Mouse (Mus musculus): ENCODE results near the gene 4933430I17Rik. TPM values are rescaled to one million over a fixed set of nuclear protein-coding genes. Genes with fewer than 3 reads are reported as not detected.
A peak's percentile ranks its signal among the peaks of the same experiment; 100 is the strongest.

4933430I17Rik gene
- polyA plus RNA-seq, 1 experiment from 2014 or later: 1.1 TPM

DNA sequence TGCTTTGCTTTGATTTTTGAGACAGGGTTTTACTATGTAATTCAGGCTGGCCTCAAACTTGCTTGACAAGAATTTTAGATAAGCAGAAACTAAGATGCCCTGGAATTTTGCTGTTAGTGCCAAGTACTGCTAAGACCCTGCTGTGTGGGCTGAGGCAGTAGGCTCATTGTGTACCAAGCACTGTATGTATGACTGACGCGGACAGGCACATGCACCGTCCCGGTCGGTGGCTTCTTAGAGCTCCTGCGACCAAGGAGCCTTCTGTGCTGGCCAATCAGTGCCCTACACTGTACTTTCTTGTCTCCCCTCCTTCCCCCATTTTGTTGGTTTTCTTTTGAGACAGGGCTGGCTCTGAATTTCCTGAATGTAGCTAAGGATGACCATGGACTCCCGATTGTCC lies 10.2 kb upstream of the 4933430I17Rik start:
- ATAC-seq (ENCODE audit: low FRiP score): no peak
- H3K9ac ChIP-seq (ENCODE audit: low read length): no peak overlapping the region
- H3K36me3 ChIP-seq (ENCODE audit: control insufficient read depth, insufficient read depth, low read length): peaks cover 14% of the 10 kb centered on the region
- no peak overlapping the region for H3K4me2 ChIP-seq
- H3K9me3 ChIP-seq (ENCODE audit: control insufficient read depth, low read length): no peaks in the 10 kb centered on the region
- no peak for DNase-seq (ENCODE audit: low spot score, missing footprints)
- WGBS: 94% methylated on average over 7 of the region's 7 CpGs
- H3K27ac ChIP-seq (ENCODE audit: low read depth, low read length): no peak overlapping the region
- peaks cover 10% of the 10 kb centered on the region for H3K4me1 ChIP-seq (ENCODE audit: control insufficient read depth, insufficient read depth, low read length)
- no peaks in the 10 kb centered on the region for H3K27me3 ChIP-seq (ENCODE audit: control insufficient read depth, insufficient read depth, low read length)
- no peak overlapping the region for H3K4me3 ChIP-seq (ENCODE audit: low read depth, low read length)

DNA sequence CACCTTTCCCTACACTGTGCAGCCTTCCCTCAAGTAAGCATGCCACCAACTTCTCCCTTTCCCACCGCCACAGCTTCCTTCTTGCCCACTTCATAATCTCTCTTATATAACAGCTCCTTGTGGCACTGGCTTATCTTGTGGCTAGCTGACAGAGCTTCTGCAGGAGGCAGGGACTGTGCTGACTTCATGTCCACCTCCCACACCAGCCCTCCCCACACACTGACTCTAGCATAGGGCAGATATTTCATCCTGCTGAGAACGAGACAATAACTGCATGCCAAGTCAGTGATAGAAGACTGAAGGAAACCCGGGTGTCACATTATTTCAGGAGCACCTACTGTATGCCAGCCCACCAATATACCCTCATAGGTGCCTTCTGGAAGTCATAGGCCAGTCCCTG lies 9.7 kb upstream of the 4933430I17Rik start:
- DNase-seq (ENCODE audit: low spot score, missing footprints): no peak
- WGBS: 90% methylated on average over 3 of the region's 3 CpGs
- H3K4me3 ChIP-seq (ENCODE audit: low read depth, low read length): no peak overlapping the region

DNA sequence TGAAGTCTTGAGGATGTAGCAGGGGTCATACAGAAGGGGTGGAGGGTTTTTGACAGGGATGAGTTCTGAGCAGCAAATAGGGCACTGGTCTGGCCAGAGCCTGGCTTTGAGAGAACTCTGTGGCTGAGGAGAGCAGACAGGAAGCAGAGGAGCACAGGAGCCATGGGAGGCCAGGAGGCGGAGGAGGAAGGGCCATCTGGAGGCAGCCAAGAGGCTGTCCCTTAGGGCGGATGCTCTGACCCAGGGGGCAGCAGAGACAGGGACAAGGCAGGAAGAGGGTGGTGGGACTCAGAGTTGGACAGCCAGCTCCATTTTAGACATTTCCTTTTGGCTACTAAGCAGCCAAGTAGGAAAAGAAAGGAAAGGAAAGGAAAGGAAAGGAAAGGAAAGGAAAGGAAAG lies 9.1 kb upstream of the 4933430I17Rik start:
- no peak for DNase-seq (ENCODE audit: low spot score, missing footprints)
- Histone ChIP-seq H3K36me3 (ENCODE audit: control insufficient read depth, insufficient read depth, low read length) (peaks cover 11% of the 10 kb centered on the region; the same call in 1 of the 2 replicates), H3K4me2 (no peak overlapping the region), H3K27ac (ENCODE audit: low read depth, low read length) (no peak overlapping the region), H3K4me1 (ENCODE audit: control insufficient read depth, insufficient read depth, low read length) (peaks cover 14% of the 10 kb centered on the region), H3K27me3 (ENCODE audit: control insufficient read depth, insufficient read depth, low read length) (no peaks in the 10 kb centered on the region), H3K9ac (ENCODE audit: low read length) (peak overlapping the region; percentile 30; the same call in 1 of the 2 replicates), H3K4me3 (ENCODE audit: low read depth, low read length) (no peak overlapping the region; the same call in 1 of the 2 replicates), H3K9me3 (ENCODE audit: control insufficient read depth, low read length) (no peaks in the 10 kb centered on the region)
- WGBS: 38% methylated on average over 2 of the region's 2 CpGs
- ATAC-seq (ENCODE audit: low FRiP score): no peak

More for the DNA sequence above, 9.7 kb upstream of the 4933430I17Rik start:
- Histone ChIP-seq H3K36me3 (ENCODE audit: control insufficient read depth, insufficient read depth, low read length) (peaks cover 11% of the 10 kb centered on the region; the same call in 1 of the 2 replicates), H3K4me2 (no peak overlapping the region), H3K27ac (ENCODE audit: low read depth, low read length) (no peak overlapping the region), H3K27me3 (ENCODE audit: control insufficient read depth, insufficient read depth, low read length) (no peaks in the 10 kb centered on the region), H3K9me3 (ENCODE audit: control insufficient read depth, low read length) (no peaks in the 10 kb centered on the region), H3K9ac (ENCODE audit: low read length) (no peak overlapping the region), H3K4me1 (ENCODE audit: control insufficient read depth, insufficient read depth, low read length) (peaks cover 12% of the 10 kb centered on the region)
- no peak for ATAC-seq (ENCODE audit: low FRiP score)

DNA sequence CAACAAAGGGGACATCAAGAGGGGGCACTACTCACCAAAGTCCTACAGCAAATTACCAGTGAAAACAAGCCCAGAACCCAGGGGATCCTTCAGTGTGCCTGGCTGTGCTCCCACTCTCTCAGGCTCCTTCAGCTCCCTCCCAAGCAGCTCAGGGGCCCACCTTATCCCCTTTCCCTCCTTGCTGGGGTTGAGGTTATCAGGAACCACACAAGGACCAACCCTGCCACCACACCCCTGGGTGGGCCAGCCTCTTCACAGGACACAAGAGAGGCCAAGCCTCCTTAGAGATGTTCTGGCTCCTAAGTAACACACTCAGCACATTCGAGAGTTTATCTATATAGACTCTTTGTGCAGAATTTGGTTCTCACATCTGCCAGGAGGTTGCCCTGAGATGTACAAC lies 8.6 kb upstream of the 4933430I17Rik start:
- Histone ChIP-seq H3K9me3 (ENCODE audit: control insufficient read depth, low read length) (no peaks in the 10 kb centered on the region), H3K4me2 (no peak overlapping the region), H3K9ac (ENCODE audit: low read length) (no peak overlapping the region), H3K4me3 (ENCODE audit: low read depth, low read length) (no peak overlapping the region), H3K27ac (ENCODE audit: low read depth, low read length) (no peak overlapping the region), H3K36me3 (ENCODE audit: control insufficient read depth, insufficient read depth, low read length) (peaks cover 8% of the 10 kb centered on the region; the same call in 1 of the 2 replicates), H3K27me3 (ENCODE audit: control insufficient read depth, insufficient read depth, low read length) (no peaks in the 10 kb centered on the region), H3K4me1 (ENCODE audit: control insufficient read depth, insufficient read depth, low read length) (peaks cover 14% of the 10 kb centered on the region)
- WGBS: 82% methylated on average over 1 of the region's 1 CpGs
- DNase-seq (ENCODE audit: low spot score, missing footprints) (no peak), ATAC-seq (ENCODE audit: low FRiP score) (no peak)

DNA sequence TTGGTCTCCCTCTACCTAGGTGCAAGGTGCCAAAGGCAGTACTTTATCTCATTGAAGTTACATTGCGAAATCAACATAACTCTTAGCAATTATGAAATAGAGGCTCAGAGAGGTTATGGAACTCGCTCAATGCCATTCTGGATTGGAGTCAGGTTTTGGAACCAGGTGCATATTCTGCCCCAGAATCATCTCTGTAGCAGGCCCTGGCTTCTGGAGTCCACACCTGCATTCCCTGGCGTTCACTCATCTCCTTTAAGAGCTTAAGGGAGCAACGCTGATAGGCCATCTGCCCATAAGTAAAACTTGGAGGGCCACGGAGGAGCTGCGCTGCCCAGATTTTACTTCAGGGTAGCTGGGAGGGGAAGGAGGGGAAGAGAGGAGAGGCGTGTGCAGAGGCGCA lies 8.1 kb upstream of the 4933430I17Rik start:
- DNase-seq (ENCODE audit: low spot score, missing footprints) (no peak), ATAC-seq (ENCODE audit: low FRiP score) (no peak)
- H3K4me2 ChIP-seq: peak overlapping the region; percentile 9; the same call in 1 of the 2 replicates
- H3K27me3 ChIP-seq (ENCODE audit: control insufficient read depth, insufficient read depth, low read length): no peaks in the 10 kb centered on the region
- H3K9me3 ChIP-seq (ENCODE audit: control insufficient read depth, low read length): no peaks in the 10 kb centered on the region
- WGBS: 92% methylated on average over 8 of the region's 8 CpGs
- H3K9ac ChIP-seq (ENCODE audit: low read length): no peak overlapping the region
- H3K4me1 ChIP-seq (ENCODE audit: control insufficient read depth, insufficient read depth, low read length): peaks cover 14% of the 10 kb centered on the region
- H3K36me3 ChIP-seq (ENCODE audit: control insufficient read depth, insufficient read depth, low read length): peaks cover 6% of the 10 kb centered on the region; the same call in 1 of the 2 replicates
- no peak overlapping the region for H3K4me3 ChIP-seq (ENCODE audit: low read depth, low read length)
- no peak overlapping the region for H3K27ac ChIP-seq (ENCODE audit: low read depth, low read length)

DNA sequence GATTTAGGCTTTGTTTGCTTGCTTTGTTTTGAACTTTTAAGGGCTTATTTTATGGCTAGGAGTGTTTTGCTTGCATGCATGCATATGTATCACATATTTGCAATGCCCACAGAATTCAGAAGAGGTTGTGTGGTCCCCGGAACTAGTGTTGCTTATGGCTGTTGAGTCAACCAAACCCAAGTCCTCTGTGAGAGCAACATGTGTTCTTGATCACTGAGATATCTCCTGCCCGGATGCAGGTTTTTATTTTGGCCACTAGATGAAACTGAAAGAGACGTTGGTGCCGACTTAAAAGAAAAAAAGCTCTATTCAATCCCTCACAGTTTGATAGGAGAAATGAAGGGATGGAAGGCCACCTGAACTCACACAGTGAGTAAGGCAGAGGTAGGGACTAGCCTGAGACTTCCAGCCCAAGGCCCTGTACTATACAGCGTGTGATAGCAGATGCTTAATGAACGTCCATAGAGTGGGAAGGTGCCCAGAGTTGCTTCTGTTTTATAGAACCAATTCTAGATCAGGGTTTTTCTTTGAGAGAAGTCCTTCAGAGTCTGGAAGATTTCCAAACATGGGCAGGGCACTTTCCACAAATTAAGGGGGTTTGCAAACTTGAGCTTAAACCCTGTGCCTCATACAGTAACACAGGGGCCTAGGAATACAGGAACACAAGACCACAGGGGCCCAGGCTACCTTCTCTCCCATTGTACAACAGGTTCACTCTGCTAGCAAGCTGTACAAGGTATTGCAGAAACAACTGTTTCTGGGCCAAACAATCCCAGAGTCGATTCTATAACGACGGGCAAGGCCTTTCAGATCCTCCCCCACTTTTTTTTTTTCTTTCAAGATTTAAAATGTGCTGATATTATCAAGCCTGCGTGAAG lies 7.4 kb upstream of the 4933430I17Rik start:
- Histone ChIP-seq H3K4me2 (peak overlapping the region; percentile 9; the same call in 1 of the 2 replicates), H3K9ac (ENCODE audit: low read length) (no peak overlapping the region), H3K4me1 (ENCODE audit: control insufficient read depth, insufficient read depth, low read length) (peaks cover 14% of the 10 kb centered on the region), H3K36me3 (ENCODE audit: control insufficient read depth, insufficient read depth, low read length) (peaks cover 5% of the 10 kb centered on the region; the same call in 1 of the 2 replicates), H3K9me3 (ENCODE audit: control insufficient read depth, low read length) (no peaks in the 10 kb centered on the region), H3K27me3 (ENCODE audit: control insufficient read depth, insufficient read depth, low read length) (no peaks in the 10 kb centered on the region), H3K4me3 (ENCODE audit: low read depth, low read length) (no peak overlapping the region), H3K27ac (ENCODE audit: low read depth, low read length) (no peak overlapping the region)
- ATAC-seq (ENCODE audit: low FRiP score) (no peak), DNase-seq (ENCODE audit: low spot score, missing footprints) (no peak)
- WGBS: 86% methylated on average over 10 of the region's 10 CpGs

DNA sequence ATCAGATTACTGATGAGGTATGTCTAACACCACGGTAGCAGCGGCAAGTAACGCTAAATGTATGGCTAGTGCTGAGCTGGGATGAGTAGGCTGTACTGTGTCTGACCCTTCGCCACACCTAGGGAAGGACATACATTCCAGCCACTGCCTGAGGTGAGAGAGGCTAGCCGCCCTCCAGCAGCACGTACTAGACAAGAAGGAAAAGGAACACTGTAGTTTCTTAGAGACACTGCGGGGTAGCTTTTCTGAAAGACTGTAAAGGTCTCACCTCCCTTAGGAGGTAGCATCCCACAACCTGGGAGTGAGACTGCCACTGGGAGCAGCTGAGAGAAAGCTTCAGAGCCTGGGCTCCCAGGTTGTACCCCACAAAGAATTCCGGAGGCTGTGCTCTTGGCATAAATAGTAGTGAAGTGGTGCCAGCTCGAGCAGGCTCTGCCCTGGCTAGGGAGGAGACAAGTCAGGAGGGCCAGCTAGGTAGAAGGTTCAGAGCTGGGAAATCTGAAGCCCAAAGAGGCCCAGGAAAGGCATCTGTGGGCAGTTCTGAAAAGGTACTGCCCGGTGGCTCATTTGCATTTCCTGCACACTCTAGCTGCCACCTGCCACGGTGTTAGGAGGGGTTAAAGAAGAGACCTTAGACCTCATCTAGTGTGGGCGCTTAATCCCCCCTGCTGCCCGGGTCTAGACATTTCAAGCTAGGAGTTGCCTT lies 6.6 kb upstream of the 4933430I17Rik start:
- Histone ChIP-seq H3K36me3 (ENCODE audit: control insufficient read depth, insufficient read depth, low read length) (no peaks in the 10 kb centered on the region), H3K4me3 (ENCODE audit: low read depth, low read length) (peak overlapping the region; percentile 65), H3K4me2 (peak overlapping the region; percentile 70), H3K27me3 (ENCODE audit: control insufficient read depth, insufficient read depth, low read length) (no peaks in the 10 kb centered on the region), H3K27ac (ENCODE audit: low read depth, low read length) (no peak overlapping the region), H3K4me1 (ENCODE audit: control insufficient read depth, insufficient read depth, low read length) (peaks cover 14% of the 10 kb centered on the region), H3K9me3 (ENCODE audit: control insufficient read depth, low read length) (no peaks in the 10 kb centered on the region), H3K9ac (ENCODE audit: low read length) (peak overlapping the region; percentile 79; the same call in 1 of the 2 replicates)
- ATAC-seq (ENCODE audit: low FRiP score): peak; percentile 8; the same call in 1 of the 2 replicates
- 56% methylated on average over 13 of the region's 13 CpGs for WGBS
- peak; percentile 86 for DNase-seq (ENCODE audit: low spot score, missing footprints)

DNA sequence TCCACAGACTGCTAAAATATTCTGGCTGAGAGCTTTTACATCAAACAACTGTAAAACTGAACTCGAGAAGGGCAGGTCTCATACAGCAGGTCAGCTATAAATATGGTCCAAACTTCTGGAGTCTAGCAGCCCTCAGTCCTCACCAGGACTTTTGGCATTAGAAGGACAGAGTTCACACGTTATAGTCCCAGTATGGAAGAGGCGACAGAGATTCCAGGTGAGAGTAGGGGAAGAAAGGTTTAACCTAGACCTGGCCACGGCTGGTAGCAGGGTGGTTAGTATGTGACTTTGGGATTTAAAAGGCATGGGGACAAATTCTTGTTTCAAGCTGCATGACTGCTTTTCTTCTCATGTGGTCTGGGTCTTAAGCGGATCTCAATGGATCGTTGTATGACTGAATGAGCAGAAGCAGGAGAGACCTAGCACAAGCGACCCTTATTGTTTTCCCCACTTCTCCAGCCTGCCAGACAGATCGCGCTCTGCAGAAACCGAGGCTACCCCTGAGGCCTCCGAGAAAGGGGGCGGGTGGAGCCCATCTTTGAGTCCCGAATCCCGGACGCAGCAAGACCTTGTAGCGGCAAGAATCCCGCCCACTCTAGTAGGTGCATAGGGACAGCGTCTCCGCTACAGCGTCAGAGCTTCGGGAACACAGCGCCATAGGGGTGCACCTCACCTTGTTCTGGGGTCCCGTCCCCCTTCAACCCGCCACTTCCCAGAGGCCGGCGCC lies 5.9 kb upstream of the 4933430I17Rik start:
- peak; percentile 82 for ATAC-seq (ENCODE audit: low FRiP score)
- H3K4me2 ChIP-seq: peak overlapping the region; percentile 70
- H3K9ac ChIP-seq (ENCODE audit: low read length): peak overlapping the region; percentile 79
- WGBS: 2% methylated on average over 26 of the region's 26 CpGs
- H3K27me3 ChIP-seq (ENCODE audit: control insufficient read depth, insufficient read depth, low read length): no peaks in the 10 kb centered on the region
- peak overlapping the region; percentile 65 for H3K4me3 ChIP-seq (ENCODE audit: low read depth, low read length)
- H3K4me1 ChIP-seq (ENCODE audit: control insufficient read depth, insufficient read depth, low read length): peaks cover 19% of the 10 kb centered on the region
- H3K9me3 ChIP-seq (ENCODE audit: control insufficient read depth, low read length): no peaks in the 10 kb centered on the region
- peak overlapping the region; percentile 67; the same call in 1 of the 2 replicates for H3K27ac ChIP-seq (ENCODE audit: low read depth, low read length)
- H3K36me3 ChIP-seq (ENCODE audit: control insufficient read depth, insufficient read depth, low read length): no peaks in the 10 kb centered on the region
- DNase-seq (ENCODE audit: low spot score, missing footprints): peak; percentile 98

Data from midbrain, embryonic 11.5 days (tissue).